Mouse (Mus musculus) ES-Bruce4 (cell line): ENCODE measurements around the gene Src.

Source experiments
- CTCF ChIP-seq: IDR thresholded peaks from one replicate; pipeline ENCODE4 v1.8.1; 2011; ENCODE audit warnings: low read depth, low read length
- POLR2A ChIP-seq: IDR thresholded peaks from one replicate; pipeline ENCODE4 v1.8.1; 2011; ENCODE audit warnings: low read length; ENCODE audit not compliant: insufficient read depth

GRCm38 (mm10) chr2:157401261-157401660 lies 17.0 kb upstream of the Src start:
- TF ChIP-seq CTCF = no peak
- TF ChIP-seq POLR2A = no peak
